Mouse (Mus musculus): Measurements from ENCODE around the gene Akt1.

Gene Akt1

DNA sequence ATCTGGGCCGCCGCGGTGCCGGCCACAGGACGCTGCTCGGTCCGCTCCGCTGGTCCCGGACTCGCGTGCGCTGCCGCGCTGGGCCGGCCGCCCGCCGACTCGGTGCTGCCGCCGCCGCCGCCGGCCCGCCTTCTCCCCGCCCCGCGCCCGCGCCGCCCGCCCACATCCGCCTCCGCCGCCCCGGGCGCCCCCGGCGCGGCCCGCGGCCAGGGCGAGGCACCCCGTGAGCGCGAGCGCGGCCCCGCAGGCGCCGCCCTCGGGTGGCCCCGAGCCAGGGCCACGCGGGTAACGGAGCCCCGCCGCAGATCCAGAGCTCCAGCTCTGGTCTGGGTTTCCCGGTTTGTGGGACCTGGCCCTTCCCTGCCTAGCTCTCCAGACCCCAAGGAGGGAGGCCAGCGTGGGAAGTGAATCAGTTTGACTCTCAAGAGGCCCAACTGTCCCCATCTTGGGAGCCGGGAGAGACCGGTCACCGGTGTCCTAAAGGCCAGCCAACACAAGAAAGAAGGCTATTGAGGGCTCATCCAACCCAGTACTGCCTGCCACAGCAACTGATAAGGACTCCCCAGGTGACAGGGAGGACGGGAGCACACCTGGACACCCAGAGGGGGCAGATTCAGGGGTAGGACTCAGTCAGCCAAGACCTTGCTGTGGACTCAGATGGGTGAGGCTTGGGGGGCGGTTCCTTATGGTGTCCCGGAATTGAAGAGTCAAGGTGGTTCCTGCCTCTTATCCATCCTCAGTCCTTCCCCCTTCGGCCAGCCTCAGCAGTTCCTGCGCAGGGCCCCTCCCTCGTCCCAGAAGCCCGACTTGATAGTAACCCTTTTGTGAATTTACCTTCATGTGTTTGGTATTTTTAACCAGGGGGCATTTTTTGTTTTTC, at the start of gene Akt1:
TSS of gene Akt1 (minus strand) at position 753 of the 880 bp plus-strand sequence.
- in situ Hi-C loops (cut with MboI; ENCODE audit: unreplicated experiment in 2 of 2): no loop called here

DNA sequence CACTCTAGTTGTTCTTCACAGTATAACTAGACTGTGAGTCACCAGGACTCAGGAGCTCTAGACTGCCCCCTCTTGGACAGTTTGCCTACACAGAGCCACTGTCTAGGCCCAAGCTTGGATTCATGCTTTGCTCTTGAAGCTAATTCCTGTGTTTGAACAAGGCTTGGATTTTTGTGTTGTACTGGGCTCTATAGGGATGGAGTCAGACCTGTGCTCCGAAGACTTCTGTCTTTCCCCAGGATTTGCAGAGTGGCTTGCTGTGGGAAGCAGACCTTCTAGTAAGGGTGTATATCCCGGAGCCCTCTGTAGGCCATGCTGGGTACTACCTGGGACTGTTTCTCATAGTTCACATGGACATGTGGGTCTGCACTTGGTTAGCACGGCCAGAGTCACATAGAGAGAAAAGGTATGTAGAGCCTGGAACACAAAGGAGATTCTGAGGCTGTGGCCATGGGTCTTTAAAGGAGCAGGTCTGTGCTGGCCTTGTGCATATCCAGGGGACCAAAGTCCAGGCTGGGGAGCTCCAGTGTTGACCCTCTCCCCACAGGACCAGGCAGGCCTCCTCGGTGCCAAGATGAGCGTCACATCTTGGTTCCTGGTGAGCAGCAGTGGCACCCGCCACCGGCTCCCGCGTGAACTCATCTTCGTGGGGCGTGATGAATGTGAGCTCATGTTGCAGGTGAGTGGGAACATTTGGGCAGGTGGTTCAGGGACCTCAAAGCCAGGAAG, 49.6 kb upstream of the Akt1 start:
- in situ Hi-C loops (cut with MboI; ENCODE audit: unreplicated experiment in 2 of 2): loop anchor here in 1 of 2 experiments (25.0 kb wide), 1 partner anchor 612 kb away; the partner anchor contains the start of gene Aspg

DNA sequence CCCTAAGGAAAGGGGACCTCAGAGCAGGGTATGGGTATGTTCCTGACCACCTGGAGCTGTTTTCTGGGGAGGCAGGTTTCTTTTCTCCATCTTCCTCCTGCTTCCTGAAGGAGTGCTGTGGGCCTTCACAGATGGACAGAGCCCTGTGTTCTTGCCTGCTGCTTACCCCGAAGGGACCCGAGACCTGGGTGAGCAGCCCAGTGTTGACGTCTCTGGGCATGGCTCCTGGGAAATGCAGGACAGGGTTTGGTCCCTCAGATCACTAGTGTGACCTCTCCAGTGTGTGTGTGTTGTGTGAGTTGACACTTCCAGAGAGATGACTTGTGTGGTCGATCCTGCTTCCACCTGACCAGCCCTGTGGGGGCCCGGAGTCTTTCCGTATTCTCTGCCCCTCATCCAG, 48.8 kb upstream of the Akt1 start:
- in situ Hi-C loops (cut with MboI; ENCODE audit: unreplicated experiment in 2 of 2): loop anchor here in 1 of 2 experiments (25.0 kb wide), 1 partner anchor 611 kb away; the partner anchor contains the start of gene Aspg

DNA sequence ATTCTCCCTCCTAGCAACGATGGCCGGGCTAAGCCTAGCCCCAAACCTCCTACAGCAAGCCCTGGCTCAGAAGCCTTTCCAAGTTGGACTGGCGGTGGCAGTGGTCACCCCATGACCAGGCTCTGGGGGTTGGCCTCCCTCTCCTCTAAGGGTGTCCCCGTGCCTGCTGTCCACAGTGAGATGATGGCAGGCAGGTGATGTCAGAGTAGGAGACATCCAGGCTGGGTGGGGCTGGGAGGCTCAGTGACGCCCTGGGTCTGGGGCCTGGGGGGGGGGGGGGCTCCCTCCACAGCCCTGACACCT, 48.3 kb upstream of the Akt1 start:
- in situ Hi-C loops (cut with MboI; ENCODE audit: unreplicated experiment in 2 of 2): loop anchor here in 1 of 2 experiments (25.0 kb wide), 1 partner anchor 611 kb away; the partner anchor contains the start of gene Aspg

DNA sequence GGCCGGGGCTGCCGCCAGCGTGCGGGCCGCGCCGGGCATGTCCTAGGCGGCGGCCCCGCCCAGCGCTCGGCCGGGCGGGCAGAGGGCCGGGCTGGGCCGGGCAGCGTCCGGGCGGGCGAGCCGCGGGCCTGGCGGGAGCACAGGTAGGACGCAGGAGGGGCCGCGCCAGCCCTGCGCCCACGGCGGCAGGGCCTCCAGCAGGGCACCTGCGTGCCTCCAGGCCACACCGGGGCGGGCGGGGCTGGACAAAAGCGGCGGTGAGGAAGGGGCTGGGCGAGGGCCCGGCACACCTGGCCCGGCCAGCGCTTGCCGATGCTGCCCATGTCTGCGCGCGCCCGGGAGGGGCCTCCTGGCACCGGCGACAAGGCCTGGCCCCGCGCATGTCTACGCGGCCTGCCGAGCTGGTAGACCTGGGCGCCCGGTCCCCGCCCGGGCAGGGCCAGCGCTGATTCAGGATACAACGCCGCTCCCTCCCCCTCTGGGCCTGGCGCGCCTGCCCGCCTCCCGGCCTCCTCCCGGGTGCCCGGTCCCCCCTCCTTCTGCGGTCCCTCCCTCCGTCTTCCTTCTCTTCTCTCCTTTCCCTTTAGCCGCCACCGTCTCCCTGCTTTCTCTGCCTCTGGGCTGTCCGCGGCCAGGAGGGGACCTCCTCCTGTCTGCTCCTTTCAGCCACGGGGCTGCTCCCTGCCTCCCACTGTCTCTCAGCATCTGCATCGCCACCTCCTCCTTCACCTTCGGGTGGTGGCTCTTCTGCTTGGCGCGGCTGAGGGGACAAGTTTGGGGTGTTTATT, 47.8 kb upstream of the Akt1 start:
- in situ Hi-C loops (cut with MboI; ENCODE audit: unreplicated experiment in 2 of 2): loop anchor here in 1 of 2 experiments (25.0 kb wide), 1 partner anchor 610 kb away; the partner anchor contains the start of gene Aspg

DNA sequence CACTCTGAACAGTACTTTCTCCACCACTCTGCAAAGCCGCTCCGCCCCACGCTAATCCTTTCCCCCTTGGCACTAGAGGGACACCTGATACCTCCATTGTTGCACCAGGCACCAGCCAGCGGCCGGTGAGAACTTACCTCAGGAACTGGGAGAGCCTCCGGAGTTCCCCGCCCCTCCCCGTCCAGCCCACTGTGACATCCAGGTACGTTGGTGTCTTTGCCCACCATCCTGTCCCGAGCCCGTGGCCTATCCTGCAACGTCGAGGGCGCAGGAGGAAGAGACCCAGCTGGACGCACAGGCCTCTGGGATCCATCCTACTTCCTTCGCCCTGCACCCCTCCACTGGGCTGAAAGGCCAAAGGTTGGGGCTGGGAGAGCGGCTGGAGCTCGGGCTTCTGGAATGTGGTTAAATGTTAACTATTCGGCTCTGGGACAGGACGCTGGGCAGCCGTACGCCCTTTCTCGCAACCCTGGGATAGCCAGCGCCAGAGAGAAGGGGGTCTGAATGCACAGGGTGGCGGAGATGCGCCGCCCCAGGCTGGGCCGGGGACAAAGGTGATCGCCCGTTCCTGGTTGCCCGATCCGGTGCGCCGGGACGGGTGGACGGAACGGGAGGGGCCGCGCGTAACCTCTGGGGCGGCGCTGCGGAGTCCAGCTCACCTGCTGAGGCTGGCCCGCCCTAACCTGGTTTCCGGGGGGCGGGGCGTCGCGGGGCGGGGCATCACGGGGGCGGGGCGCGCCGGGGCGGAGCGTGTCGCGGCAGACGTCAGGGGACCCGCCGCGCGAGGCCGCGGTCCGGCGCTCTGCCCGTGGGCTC, 46.9 kb upstream of the Akt1 start:
- in situ Hi-C loops (cut with MboI; ENCODE audit: unreplicated experiment in 2 of 2): loop anchor here in 1 of 2 experiments (25.0 kb wide), 1 partner anchor 609 kb away; the partner anchor contains the start of gene Aspg

DNA sequence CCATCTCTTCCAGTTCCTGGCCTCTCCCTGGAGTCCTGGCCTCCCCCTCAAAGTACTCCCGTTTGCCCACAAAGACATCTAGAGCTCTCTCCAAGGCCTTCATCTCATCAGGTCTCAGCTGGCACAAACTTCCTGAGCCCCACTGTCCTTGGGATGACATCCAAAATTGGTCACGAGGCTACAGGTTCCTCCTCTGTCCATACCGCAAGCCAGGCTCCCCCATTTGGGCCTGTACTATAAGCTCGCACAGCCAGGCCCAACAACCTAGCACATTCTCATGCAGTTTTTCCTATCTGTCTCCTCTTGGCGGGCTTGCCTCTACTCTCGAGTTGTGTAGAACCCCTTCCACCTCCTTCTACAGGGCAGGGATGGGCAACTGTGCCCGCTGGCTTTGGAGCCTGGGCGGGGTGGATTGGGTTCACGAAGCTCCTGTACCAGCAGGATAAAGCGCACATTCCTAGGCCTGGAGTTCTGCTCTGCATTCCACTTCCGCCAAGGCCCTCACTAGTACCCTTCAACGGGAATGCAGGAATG, 46.3 kb upstream of the Akt1 start:
- in situ Hi-C loops (cut with MboI; ENCODE audit: unreplicated experiment in 2 of 2): loop anchor here in 1 of 2 experiments (25.0 kb wide), 1 partner anchor 609 kb away; the partner anchor contains the start of gene Aspg

DNA sequence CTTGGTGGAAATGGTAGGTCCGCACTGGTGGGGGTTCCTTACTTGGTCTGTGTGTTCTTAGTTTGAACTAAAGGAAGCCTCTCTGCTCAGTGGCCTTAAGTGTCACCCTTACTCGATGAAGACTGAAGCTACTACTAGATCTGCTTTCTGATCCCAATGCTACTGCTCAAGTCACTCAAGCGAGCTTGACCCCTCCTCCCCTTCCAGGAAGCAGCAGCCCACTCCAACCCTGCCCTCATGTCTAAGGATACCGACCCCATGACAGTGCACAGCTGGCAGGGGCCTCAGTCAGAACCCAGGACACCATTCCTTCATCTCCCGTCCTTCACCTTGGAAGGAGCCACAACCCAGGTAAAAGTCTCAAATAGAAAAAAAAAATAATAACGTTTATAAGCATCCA, 45.5 kb upstream of the Akt1 start, which contains the start of gene Cep170b:
TSS of gene Cep170b (plus strand) at position 240 of the 400 bp plus-strand sequence.
- in situ Hi-C loops (cut with MboI; ENCODE audit: unreplicated experiment in 2 of 2): loop anchor here in 1 of 2 experiments (25.0 kb wide), 1 partner anchor 608 kb away; the partner anchor contains the start of gene Aspg

DNA sequence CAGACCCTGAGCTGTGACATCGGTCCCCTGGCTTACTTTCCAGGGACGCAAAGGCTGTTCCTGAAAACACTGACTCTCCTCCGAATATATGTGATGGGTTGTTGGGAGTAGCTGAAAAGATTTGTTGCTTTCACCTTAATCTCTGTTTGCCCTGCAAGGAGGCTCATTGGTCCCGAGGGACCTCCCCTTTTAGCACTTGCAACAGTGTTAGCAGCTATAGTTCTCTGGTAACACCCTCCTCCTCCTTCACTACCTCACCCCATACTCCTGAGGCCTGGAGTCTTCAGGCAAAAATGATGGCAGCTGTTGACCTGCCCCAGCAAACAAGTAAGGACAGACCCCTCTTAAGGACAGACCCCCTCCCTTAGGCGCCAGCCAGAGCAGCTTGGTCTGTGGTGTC, 44.3 kb upstream of the Akt1 start:
- in situ Hi-C loops (cut with MboI; ENCODE audit: unreplicated experiment in 2 of 2): loop anchor here in 1 of 2 experiments (25.0 kb wide), 1 partner anchor 607 kb away; the partner anchor contains the start of gene Aspg

DNA sequence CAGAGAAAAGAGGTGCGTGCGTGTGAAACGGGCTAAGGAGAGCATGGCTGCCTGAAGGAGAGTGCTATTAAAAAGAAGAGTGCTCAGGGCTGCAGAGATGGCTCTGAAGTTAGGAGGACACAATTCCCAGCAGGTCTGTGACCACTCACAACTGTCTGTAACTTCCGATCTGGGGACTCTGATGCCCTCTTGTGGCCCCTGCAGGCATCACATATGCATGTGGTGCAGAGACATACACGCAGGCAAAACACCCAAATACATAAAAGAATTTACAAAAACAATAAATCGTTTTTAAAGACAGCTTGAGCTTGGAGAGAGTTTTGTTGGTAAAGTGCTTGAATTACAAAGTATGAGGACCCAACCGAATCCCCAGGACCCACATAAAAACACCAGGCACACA, 42.5 kb upstream of the Akt1 start:
- in situ Hi-C loops (cut with MboI; ENCODE audit: unreplicated experiment in 2 of 2): loop anchor here in 1 of 2 experiments (25.0 kb wide), 1 partner anchor 605 kb away; the partner anchor contains the start of gene Aspg

DNA sequence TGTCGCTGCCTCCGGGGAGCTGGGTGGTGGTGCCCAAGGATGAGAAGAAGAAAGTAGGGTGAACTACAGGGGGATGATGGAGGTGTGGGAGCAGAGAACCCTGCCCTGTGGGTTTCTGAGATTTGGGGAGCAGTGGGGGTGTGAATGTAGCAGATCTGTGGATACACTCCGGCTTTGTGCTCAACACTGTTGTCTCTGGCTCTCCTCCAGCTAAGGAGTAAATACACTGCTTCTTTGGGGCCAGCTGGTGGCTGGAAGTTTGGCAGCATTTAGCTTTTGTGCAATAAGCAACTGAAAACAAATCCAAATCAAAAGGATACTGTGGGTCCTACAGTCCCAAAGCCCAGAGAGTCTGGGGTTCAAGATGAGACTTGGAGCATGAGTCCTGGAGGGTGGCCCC, 39.3 kb upstream of the Akt1 start:
- in situ Hi-C loops (cut with MboI; ENCODE audit: unreplicated experiment in 2 of 2): loop anchor here in 1 of 2 experiments (25.0 kb wide), 1 partner anchor 602 kb away; the partner anchor contains the start of gene Aspg

DNA sequence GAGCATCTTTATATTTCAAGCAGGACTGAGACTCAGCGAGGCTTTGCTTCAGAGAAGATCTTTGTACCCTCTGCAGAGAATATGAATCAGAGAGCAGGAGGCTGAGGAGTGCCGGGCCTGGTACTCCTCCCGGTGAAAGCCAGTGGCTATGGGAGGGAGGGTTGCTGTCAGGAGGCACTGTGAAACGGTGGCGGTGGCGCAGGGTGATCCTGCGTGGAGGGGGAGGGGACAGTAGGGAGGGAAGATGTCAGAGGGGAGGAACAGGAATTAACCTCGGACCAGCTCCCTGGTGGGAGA, 32.8 kb upstream of the Akt1 start:
- in situ Hi-C loops (cut with MboI; ENCODE audit: unreplicated experiment in 2 of 2): loop anchor here (5.0 to 25.0 kb wide), 5 partner anchors 50 to 595 kb away; partner anchors contain the start of genes Aspg (in 1 of the 2) and Kif26a (in 1 of the 2)

DNA sequence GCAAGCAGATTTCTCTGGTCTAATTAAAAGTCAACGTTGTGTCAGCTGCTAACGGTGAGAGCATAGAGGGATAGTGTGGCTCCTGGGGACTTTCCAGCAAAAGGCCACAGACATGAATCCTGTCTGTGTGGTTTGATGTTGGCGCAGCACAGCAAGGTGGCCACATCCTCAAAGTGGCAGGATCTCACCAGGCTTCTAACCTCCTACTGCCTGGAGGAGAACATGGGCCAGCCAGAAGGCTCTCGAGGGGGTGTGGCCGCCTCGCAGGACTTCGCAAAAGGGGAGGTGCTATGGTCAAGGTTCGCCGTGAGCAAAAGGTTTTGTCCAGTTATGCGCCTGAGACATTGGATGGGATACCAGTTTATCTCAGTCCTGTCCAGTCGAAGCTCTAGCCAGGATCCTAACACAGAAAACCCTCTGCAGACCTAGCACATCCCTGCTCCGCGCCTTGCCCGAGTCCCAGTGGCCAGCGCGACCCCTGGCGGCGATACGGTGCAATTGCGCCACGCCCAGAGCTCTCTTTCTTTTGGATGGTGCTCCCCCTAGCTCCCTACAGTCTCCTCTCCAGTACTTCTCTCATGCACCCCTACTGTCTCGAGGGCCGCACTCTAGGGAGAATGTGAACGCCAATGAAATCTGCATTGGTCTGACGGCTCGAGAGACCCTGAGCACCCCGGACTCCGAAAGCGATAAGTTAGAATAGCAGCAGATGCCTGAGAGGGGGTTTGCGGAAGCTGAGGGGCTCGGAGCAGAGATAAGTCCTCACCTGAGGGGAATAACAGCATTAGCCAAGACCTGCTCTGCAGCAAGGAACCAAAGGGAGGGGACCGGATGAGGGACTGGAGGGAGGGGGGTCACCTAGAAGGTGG, 32.3 kb upstream of the Akt1 start:
- in situ Hi-C loops (cut with MboI; ENCODE audit: unreplicated experiment in 2 of 2): loop anchor here (5.0 to 25.0 kb wide), 5 partner anchors 50 to 595 kb away; partner anchors contain the start of genes Aspg (in 1 of the 2) and Kif26a (in 1 of the 2)

DNA sequence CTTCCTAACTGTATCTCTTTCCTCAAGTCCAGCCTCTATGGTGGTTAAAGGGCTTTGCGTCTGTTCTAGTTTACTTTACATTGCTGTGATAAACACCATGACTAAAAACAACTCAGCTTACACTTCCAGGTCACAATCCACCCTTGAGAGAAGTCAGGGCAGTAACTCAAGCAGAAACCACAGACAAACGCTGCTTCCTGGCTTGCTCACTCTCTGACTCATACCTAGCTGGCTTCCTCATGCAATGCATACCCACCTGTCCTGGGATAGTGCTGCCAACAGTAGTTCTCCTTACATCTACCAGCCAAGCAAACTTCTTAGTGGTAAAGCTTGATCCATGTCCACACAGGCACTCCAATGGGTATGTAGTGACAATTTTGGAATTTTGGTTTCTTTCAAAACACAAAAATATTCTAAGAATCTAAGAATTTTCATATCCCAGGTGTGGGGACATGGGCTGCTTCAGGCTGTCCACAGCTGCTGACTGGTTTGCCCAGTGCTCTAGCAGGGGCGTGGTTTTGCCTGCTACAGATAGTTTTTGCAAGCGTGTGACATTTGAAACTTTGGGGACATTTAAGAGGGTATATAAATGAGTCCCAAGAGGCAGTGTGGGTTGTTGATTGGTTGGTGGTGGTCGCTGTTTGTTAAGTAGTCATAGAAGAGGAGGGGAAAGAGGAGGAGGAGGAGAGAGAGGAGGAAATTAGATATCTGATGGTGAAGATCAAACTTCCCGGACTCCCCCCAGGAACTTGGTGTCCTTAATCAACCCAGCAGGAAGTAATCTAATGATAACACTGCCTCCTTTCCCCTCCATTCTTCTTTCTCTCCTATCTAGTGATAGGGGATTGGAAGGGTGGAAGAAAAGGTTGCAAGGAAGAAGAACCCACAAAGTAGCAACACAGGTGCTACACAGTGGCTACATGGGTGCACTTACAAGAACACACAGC, 28.0 kb upstream of the Akt1 start:
- in situ Hi-C loops (cut with MboI; ENCODE audit: unreplicated experiment in 2 of 2): loop anchor here (10.0 to 25.0 kb wide), 2 partner anchors 558 to 590 kb away; partner anchors contain the start of genes Aspg (in 1 of the 2) and Kif26a (in 1 of the 2)

DNA sequence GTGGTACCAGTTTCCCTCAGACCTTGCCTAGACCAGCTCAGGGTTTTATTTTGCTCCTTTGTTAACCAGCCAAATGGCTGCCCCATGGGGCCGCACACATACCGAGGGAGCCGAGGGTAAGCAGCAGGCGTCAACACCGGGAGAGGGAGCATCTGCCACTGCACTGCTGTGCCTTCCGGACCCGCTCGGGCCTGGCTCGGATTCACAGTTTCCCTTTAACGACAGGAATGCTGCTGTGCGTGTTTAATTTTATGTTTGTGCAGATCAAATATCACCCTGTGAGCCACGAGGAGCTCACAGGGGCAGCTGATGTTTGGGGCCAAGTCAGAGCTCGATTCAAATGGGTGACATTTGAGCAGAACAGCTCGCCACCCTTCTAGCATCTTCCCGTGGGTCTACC, 25.8 kb upstream of the Akt1 start:
- in situ Hi-C loops (cut with MboI; ENCODE audit: unreplicated experiment in 2 of 2): loop anchor here (10.0 to 25.0 kb wide), 2 partner anchors 556 to 588 kb away; partner anchors contain the start of genes Aspg (in 1 of the 2) and Kif26a (in 1 of the 2)

DNA sequence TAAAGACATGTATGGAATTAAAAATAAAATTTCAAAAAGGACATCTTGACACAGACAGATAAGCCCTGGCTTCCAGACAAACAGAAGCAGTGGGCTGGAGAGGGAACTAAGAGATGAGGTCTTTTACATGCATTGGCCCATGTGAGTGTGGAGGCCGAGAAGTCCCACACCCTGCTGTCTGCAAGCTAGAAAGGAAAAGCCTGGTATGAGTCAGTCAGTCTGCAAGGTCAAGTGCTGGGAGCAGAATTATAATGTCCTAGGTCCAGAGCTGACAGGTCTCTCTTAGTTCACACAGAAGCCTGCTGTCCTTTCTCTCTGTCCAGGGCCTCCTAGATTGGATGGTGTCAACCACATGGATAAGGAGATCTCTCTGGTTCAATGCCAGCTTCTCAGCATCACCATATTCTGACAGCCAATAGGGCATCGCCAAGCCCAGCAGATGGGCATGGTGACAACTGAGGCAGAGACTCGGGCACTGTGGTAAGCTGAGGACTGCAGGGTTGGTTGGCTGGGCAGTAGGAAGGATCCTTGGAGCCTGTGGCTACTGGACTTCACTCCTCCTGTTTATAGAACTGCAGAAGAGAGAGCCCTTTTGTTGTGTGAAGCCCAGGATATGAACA, 22.2 kb upstream of the Akt1 start:
- in situ Hi-C loops (cut with MboI; ENCODE audit: unreplicated experiment in 2 of 2): no loop called here
